Mouse (Mus musculus) thymus, postnatal 10 days (tissue): ENCODE measurements at regions not wholly inside any gene's neighbourhood (a gene's known extent, or its start where the extent isn't known, plus 50 kb on each side); places are given as distances from the start of the nearest gene placed in this dataset.

Source experiments
- DNase-seq, 2 experiments: peaks; one replicate each; pipeline ENCODE4 v3.0.0; 2021; ENCODE audit warnings: low spot score in 2 of 2

DNA sequence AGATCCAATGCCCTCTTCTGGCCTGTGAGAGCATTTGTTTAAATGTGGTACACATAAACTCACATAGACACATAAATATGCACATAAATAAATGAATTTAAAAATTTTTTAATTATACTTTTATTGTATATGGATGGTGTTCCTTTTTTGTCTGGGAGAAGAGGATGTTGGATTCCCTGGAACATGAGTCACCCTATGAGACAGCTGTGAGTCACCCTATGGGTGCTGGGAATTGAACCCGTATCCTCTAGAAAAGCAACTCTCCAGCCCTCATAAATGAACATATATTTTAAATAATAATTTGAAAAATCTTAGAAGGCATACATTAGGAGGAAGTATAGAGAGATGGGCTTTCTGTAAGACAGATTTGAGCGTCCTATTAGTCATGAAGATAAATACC is 76.1 kb upstream of the Dynlt3 start:
- DNase-seq, result no peak

- no peak for DNase-seq
Observed at GRCm38 (mm10) chrX:9742518-9742917, 79.7 kb upstream of the Dynlt3 start.

- DNase-seq, result peak in 1 of 2 experiments; percentile 3
Observed at GRCm38 (mm10) chrX:9747305-9747938, 84.6 kb upstream of the Dynlt3 start.

DNA sequence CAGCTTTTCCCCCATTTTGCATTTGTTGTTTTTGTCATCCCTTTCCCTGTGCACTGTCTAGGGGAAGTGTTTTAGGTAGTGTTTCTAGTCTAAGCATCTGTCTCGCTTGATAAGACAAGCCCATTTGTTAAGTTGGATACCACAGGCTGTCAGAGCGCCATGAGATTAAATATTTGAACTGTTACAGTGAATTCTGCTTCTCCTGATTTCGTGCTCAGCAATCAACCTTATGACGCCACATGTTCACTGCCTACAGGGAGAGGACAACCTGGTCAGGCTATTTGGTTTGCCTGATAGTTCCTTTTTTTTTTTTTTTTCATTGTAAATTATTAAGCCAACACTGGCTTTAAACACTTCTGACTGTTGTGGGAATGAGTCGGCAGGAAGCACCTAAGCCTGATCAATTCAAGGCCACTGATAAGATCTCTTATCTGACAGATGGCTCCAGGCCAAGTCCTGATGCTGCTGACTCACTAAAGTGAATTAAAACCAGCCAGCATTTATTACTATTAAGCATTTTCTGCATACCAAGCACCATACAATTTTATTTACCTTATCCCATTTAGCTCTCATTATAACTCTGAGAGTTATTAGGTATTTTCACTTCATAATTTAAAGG is 90.3 kb upstream of the Dynlt3 start:
- no peak for DNase-seq

GRCm38 (mm10) chrX:9769540-9769939 is 77.2 kb upstream of the Hypm start:
- no peak for DNase-seq

GRCm38 (mm10) chrX:9777498-9777897 is 69.2 kb upstream of the Hypm start:
- DNase-seq, result no peak

GRCm38 (mm10) chrX:9789542-9789941 is 57.2 kb upstream of the Hypm start:
- no peak for DNase-seq
